Mouse (Mus musculus) heart, adult 2 months (tissue): ENCODE data around the gene Nt5dc3.

Experiments
- CTCF ChIP-seq: fragments of 200-600 bp; IDR thresholded peaks from 2 replicates; pipeline ENCODE4 v1.8.1; 2022; ENCODE audit warnings: antibody characterized with exemption, mild to moderate bottlenecking, moderate library complexity
- EP300 ChIP-seq: fragments of 200-500 bp; IDR thresholded peaks from 2 replicates; pipeline ENCODE4 v1.6.1; 2011; ENCODE audit warnings: low read depth, low read length, control low read depth; ENCODE audit not compliant: insufficient read depth

- TF ChIP-seq EP300, result no peak
- no peak for TF ChIP-seq CTCF
These were observed 10.4 kb downstream of the Nt5dc3 start for GRCm38 (mm10) chr10:86789146-86789672.
